Mouse (Mus musculus): ENCODE measurements around the gene Arhgap6.

- TF ChIP-seq CTCF (IDR thresholded peaks at IDR 0.05; ENCODE audit: low read depth), result no peak
- no peak for TF ChIP-seq EP300 (IDR thresholded peaks at IDR 0.05; ENCODE audit: low read depth)
Measured at GRCm38 (mm10) chrX:169053907-169054476, 259.1 kb downstream of the Arhgap6 start.

All from liver, embryonic 14.5 days (tissue).